Mouse (Mus musculus) cortical plate, adult 2 months (tissue): ENCODE measurements around the gene Myt1l.

Source experiments
- CTCF ChIP-seq: fragments of 200-500 bp; IDR thresholded peaks from 2 replicates; pipeline ENCODE4 v1.5.1; 2011; ENCODE audit warnings: mild to moderate bottlenecking, control low read depth, low read length; ENCODE audit not compliant: insufficient read depth; ENCODE audit errors: extremely low read depth
- POLR2A ChIP-seq: fragments of 200-500 bp; IDR thresholded peaks from 2 replicates; pipeline ENCODE4 v1.6.1; 2011; ENCODE audit warnings: mild to moderate bottlenecking, low read length, control low read depth; ENCODE audit not compliant: insufficient read depth; ENCODE audit errors: extremely low read depth

DNA sequence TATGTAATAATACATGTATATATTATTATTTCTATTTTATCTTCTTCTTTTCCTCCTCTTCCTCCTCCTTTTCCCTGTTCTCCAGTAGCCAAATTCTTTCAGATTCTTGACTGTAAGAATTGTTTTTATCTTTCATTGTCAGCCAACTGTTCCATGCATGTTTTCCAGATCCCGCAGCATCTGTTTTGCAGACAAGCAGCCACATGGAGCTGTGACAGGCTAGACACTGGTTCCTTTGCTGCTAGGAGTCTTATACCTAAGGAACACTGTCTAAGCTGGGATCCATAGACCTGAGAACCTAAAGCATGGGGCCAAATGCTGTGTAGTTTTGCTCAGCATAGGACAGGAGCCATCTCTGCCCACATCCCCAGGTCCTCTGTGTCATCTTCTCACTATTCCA, 238.0 kb downstream of the Myt1l start:
- TF ChIP-seq CTCF (no peak), POLR2A (no peak)
